Mouse (Mus musculus) lung, adult 18-20 months (tissue): ENCODE data around the gene Zbtb48.
A peak's percentile ranks its signal among the peaks of the same experiment; 100 is the strongest.

Source experiments
- DNase-seq, 2 experiments: peaks; one replicate each; pipeline ENCODE4 v3.0.0; 2022; ENCODE audit warnings: mixed read lengths in 2 of 2

The Zbtb48 gene

GRCm38 (mm10) chr4:151999481-151999880 is 28.0 kb downstream of the Zbtb48 start:
- no peak for DNase-seq

DNA sequence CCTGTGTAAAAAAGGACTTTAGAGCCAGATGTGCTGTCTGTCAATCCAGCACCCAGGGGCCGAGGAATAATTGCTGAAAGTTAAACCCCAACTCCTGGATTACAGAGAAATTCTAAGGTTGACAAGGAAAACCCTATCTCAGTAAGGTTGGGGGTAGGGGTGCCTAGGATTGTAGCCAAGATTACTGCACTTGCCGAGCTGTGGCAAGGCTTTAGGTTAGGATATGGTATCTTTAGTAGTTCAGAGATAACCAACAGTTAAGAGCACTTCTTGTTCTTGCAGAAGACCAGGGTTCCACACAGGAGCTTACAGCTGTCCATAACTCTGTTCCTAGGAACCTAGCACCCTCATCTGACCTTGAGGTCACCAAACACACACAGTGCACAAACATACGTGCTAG is 29.8 kb downstream of the Zbtb48 start:
- DNase-seq = no peak

- no peak for DNase-seq
Measured at GRCm38 (mm10) chr4:151996951-151997222, 30.6 kb downstream of the Zbtb48 start.

GRCm38 (mm10) chr4:151996173-151996950 is 31.1 kb downstream of the Zbtb48 start, which contains the start of gene Phf13:
Gene Phf13 (minus strand): TSS chr4:151996258.
- DNase-seq = peak; percentile 99

GRCm38 (mm10) chr4:151995371-151996172 is 31.9 kb downstream of the Zbtb48 start:
- peak in 1 of 2 experiments; percentile 14 for DNase-seq

- peak in 1 of 2 experiments; percentile 27 for DNase-seq
Measured at GRCm38 (mm10) chr4:151994228-151995171, 33.0 kb downstream of the Zbtb48 start.

GRCm38 (mm10) chr4:151993035-151993434 is 34.4 kb downstream of the Zbtb48 start:
- no peak for DNase-seq

- DNase-seq = no peak
Measured at GRCm38 (mm10) chr4:151992091-151992490, 35.4 kb downstream of the Zbtb48 start.

DNA sequence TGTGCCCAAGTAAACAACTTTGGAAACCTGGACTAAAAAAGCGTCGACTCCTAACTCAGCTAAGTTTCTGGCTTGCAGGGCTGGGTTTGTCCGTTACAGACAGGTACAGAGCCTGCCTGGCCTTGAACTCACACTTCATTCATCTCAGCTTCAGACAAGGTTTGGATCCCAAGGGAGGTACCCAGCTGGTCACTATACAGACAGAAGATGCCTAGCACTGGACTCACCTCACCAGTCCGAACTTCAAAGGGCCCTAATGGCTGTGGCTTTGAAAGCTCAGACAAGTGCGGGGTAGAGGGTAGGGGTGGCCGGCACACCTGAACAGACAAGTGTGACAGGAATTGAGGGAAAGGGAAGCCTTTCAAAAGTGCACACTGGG is 38.4 kb downstream of the Zbtb48 start:
- no peak for DNase-seq

DNA sequence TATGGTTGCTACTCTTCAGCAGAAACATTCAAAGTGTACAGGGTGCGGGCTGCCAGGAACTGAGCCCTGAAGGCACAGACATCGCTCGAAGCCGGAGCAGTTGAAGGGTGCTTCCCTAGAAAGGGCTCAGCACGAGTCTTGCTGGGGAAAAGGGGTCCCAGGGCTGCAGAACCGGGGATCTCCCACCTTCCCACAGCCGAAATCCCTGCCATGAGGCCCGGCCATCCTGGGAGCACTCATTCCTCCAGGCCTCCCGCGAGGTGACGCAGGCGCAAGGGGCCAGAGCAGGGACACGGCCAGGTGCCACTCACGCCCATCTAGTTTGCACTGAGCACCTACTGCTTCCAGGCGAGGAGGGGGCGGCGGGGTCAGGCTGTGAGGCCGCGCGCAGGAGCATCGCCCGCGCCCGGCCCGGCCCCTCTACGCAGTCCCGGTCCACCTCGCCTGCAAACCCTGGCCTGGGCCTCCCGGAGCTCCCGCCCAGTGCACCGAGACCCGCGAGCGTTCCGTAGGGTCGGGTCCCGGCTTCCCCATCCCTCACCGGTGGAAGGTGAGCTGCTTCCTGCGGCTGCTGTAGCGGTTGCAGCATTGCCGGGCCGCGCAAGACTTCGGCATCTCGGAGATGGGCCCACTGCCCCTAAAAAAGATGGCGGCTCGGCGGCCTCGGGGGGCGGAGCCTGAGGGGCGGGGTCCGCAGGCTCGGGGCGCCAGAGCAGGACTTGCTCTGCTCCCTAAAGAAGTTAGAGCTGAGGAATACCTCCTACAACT is 38.9 kb downstream of the Zbtb48 start, which contains the start of gene Thap3:
TSS of gene Thap3 (minus strand) at position 656 of the 768 bp plus-strand sequence.
- DNase-seq = peak; percentile 84 to 86

- DNase-seq = no peak
Measured at GRCm38 (mm10) chr4:151988014-151988341, 39.5 kb downstream of the Zbtb48 start.

DNA sequence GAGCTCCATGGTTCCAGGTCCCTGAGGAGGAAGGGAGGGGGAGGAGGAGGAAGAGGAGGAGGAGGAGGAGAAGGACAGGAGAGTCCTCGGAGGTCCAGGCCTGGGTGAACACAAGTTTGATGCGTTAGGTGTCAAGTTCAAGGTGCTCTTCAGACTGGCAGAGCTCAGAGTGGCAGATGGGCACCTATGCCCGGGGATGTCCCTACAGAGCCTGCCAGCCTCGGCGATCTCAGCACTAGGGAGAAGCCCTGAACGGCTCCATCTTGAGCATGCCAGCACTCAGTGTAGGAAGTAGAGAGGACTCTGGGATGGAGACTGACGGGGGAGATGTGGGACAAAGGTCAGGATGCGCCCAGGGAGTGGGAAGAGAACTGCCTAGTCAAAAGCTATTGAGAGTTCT is 40.8 kb downstream of the Zbtb48 start:
- DNase-seq = no peak

DNA sequence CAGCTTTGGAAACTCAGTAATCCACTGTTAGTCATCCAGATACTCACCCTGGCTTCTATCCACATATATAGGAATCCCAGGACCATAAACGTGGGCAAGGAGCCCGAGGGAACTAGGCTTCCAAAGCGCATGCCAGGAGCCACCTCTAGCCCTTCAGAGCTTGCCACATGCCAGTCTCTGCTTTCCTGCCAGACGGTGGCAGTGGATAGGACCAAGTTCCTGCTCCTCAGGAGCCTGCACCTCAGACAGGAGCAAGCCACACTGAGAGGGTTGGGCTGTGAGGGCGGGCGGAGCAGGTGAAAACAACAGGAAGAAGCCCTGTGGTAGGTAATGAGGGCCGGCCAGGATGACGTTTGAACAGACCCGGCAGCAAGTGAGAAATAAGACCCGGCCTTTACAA is 41.6 kb downstream of the Zbtb48 start:
- DNase-seq = peak; percentile 51 to 68

DNA sequence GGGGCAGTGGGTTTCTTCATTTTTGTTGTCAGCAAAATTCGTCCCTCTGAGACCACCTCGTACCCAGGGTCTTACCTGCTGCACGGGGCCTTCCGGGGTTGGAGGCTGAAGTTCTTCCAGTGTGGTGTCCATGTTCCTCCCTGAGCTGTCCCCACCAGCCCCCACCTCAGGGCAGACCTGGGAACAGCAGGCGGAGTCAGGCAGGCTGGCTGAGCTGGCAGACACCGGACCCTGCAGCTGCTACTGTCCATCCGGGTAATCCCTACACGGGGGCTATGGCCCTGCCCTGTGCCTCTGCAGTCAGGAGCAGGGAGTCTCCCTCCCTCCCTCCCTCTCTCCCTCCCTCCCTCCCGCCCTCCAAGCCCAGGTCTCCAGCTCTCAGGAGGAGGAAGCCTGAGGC is 43.9 kb downstream of the Zbtb48 start:
- no peak for DNase-seq

- DNase-seq = no peak
Measured at GRCm38 (mm10) chr4:151983043-151983442, 44.4 kb downstream of the Zbtb48 start.

- DNase-seq = peak; percentile 75 to 82
Measured at GRCm38 (mm10) chr4:151981363-151981762, 46.1 kb downstream of the Zbtb48 start.

DNA sequence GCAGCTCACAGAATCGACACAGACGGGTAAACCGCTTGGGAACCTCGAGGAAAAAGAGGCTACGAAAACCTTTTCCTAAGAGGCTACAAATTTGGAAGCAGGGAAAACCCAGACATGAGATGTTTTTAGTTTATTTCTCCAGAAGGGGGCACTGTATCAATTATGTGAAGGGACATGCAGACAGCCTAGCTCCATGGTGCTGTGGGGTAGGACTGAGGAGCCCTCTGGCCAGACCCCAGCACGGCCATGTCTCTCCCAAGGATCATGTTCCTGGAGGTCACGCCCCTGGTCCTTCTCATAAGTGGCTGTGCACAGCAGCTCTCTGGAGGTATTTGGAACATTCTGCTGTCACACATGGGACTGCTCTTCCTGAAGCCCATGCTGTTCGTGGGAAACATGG is 46.8 kb downstream of the Zbtb48 start:
- DNase-seq = no peak

DNA sequence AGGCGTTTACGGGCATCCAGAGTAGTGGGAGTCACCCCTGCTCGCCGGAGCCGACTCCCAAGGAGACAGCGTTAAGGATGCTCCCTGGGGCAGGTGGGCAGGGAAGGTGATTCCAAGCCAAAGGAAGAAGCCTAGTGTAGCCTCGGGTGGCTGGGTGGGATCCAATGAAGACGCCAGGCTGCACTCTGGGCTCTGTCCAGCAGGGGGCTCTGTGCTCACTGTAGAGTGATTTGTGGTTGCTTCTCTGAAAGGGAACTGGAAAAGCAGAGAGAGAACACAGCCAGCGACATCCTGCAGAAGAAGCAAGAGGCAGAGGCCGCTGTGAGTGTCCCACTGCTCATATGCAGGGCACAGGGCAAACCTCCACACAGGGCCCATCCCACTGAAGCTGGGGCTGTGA is 49.7 kb downstream of the Zbtb48 start:
- DNase-seq = peak; percentile 75 to 78

GRCm38 (mm10) chr4:151975441-151975840 is 52.0 kb downstream of the Zbtb48 start:
- DNase-seq = no peak

GRCm38 (mm10) chr4:151972221-151972967 is 55.1 kb downstream of the Zbtb48 start:
- DNase-seq = peak in 1 of 2 experiments; percentile 19
